Mouse (Mus musculus) embryonic fibroblast, embryonic 13.5 days (primary cell): ENCODE measurements around the gene Hmces.

Source experiments
- CTCF ChIP-seq: IDR thresholded peaks from 2 replicates; pipeline ENCODE4 v1.5.1; 2011; ENCODE audit warnings: mild to moderate bottlenecking, control low read depth, low read length, moderate library complexity, borderline replicate concordance; ENCODE audit not compliant: insufficient read depth
- POLR2A ChIP-seq: IDR thresholded peaks from 2 replicates; pipeline ENCODE4 v1.6.1; 2011; ENCODE audit warnings: low read depth, mild to moderate bottlenecking, control low read depth, low read length, moderate library complexity

- TF ChIP-seq CTCF, result no peak
- TF ChIP-seq POLR2A, result no peak
Measured at GRCm38 (mm10) chr6:87906632-87907031, 7.1 kb upstream of the Hmces start.
